Mouse (Mus musculus): ENCODE measurements around the gene Olfr1118. TPM values are rescaled to one million over a fixed set of nuclear protein-coding genes. Genes with fewer than 3 reads are reported as not detected.
"Not testable (repeated sequence)": the region's sequence is repeated elsewhere in the genome, so short reads cannot be mapped to it uniquely, and the experiment has no call there.

The Olfr1118 gene
- polyA plus RNA-seq (2016; fragmentation: Nextera tagmentation; extraction: Ambion mirVana) = not detected in 2 replicates

GRCm38 (mm10) chr2:87307281-87307680, at the start of gene Olfr1118:
Gene Olfr1118 (plus strand): TSS chr2:87307581.
- Histone ChIP-seq H3K9me3 (no peaks in the 10 kb centered on the region), H3K27me3 (replicated peaks; ENCODE audit: low read depth, poor library complexity, severe bottlenecking) (no peaks in the 10 kb centered on the region), H3K4me3 (no peak within 1 kb of the TSS), H3K27ac (replicated peaks) (no peak within 1 kb of the TSS), H3K36me3 (replicated peaks) (no peaks in the 10 kb centered on the region), H3K4me1 (no peaks in the 10 kb centered on the region)
- no peak for DNase-seq (ENCODE audit: low spot score)
- WGBS = 81% methylated on average over 1 of the region's 1 CpGs

- DNase-seq (ENCODE audit: low spot score) = no peak
- Histone ChIP-seq H3K27me3 (replicated peaks; ENCODE audit: low read depth, poor library complexity, severe bottlenecking) (no peaks in the 10 kb centered on the region), H3K9me3 (no peaks in the 10 kb centered on the region), H3K27ac (replicated peaks) (no peak within 1 kb of the TSS), H3K4me3 (no peak within 1 kb of the TSS), H3K4me1 (no peaks in the 10 kb centered on the region), H3K36me3 (replicated peaks) (no peaks in the 10 kb centered on the region)
- WGBS = 90% methylated on average over 1 of the region's 1 CpGs
These were observed 40.1 kb upstream of the Olfr1118 start, which contains the start of gene Olfr1116 for GRCm38 (mm10) chr2:87267234-87267633. Gene Olfr1116 (plus strand): TSS chr2:87267534.

GRCm38 (mm10) chr2:87293977-87294376, 13.4 kb upstream of the Olfr1118 start:
- H3K9me3 ChIP-seq; H3K4me1 ChIP-seq; H3K27ac ChIP-seq (replicated peaks); H3K27me3 ChIP-seq (replicated peaks; ENCODE audit: low read depth, poor library complexity, severe bottlenecking); H3K36me3 ChIP-seq (replicated peaks); DNase-seq (ENCODE audit: low spot score); H3K4me3 ChIP-seq: not testable (repeated sequence)

GRCm38 (mm10) chr2:87354515-87354914, 47.1 kb downstream of the Olfr1118 start, which contains the start of gene Olfr1120:
Gene Olfr1120 (plus strand): TSS chr2:87354815.
- Histone ChIP-seq H3K27me3 (replicated peaks; ENCODE audit: low read depth, poor library complexity, severe bottlenecking) (no peaks in the 10 kb centered on the region), H3K36me3 (replicated peaks) (no peaks in the 10 kb centered on the region), H3K4me3 (no peak within 1 kb of the TSS), H3K9me3 (no peaks in the 10 kb centered on the region), H3K27ac (replicated peaks) (no peak within 1 kb of the TSS), H3K4me1 (no peaks in the 10 kb centered on the region)
- DNase-seq (ENCODE audit: low spot score) = no peak
- 60% methylated on average over 2 of the region's 2 CpGs for WGBS

- not testable (repeated sequence) for H3K4me1 ChIP-seq; H3K27me3 ChIP-seq (replicated peaks; ENCODE audit: low read depth, poor library complexity, severe bottlenecking); DNase-seq (ENCODE audit: low spot score); H3K27ac ChIP-seq (replicated peaks); H3K9me3 ChIP-seq; H3K36me3 ChIP-seq (replicated peaks); H3K4me3 ChIP-seq
- WGBS = 95% methylated on average over 2 of the region's 2 CpGs
These were observed 52.7 kb downstream of the Olfr1118 start for GRCm38 (mm10) chr2:87360121-87360520.

Other genes with a start within 250 kb of the Olfr1118 start
- not detected in 2 replicates for gene Olfr1107, start 231.8 kb upstream of the Olfr1118 start, polyA plus RNA-seq (2016; fragmentation: Nextera tagmentation; extraction: Ambion mirVana)
- not detected in 2 replicates for gene Olfr1109, start 211.6 kb upstream of the Olfr1118 start, polyA plus RNA-seq (2016; fragmentation: Nextera tagmentation; extraction: Ambion mirVana)
- gene Olfr259, start 193.0 kb upstream of the Olfr1118 start, polyA plus RNA-seq (2016; fragmentation: Nextera tagmentation; extraction: Ambion mirVana) = not detected in 2 replicates
- gene Olfr1110, start 167.3 kb upstream of the Olfr1118 start, polyA plus RNA-seq (2016; fragmentation: Nextera tagmentation; extraction: Ambion mirVana) = not detected in 2 replicates
- gene Olfr1111, start 155.0 kb upstream of the Olfr1118 start, polyA plus RNA-seq (2016; fragmentation: Nextera tagmentation; extraction: Ambion mirVana) = not detected in 2 replicates
- gene Olfr1112, start 119.8 kb upstream of the Olfr1118 start, polyA plus RNA-seq (2016; fragmentation: Nextera tagmentation; extraction: Ambion mirVana) = not detected in 2 replicates
- gene Olfr1113, start 98.6 kb upstream of the Olfr1118 start, polyA plus RNA-seq (2016; fragmentation: Nextera tagmentation; extraction: Ambion mirVana) = not detected in 2 replicates
- gene Olfr1115, start 59.6 kb upstream of the Olfr1118 start, polyA plus RNA-seq (2016; fragmentation: Nextera tagmentation; extraction: Ambion mirVana) = not detected in 2 replicates
- gene Olfr1116, start 40.0 kb upstream of the Olfr1118 start, polyA plus RNA-seq (2016; fragmentation: Nextera tagmentation; extraction: Ambion mirVana) = not detected in 2 replicates
- gene Olfr1120, start 47.2 kb downstream of the Olfr1118 start, polyA plus RNA-seq (2016; fragmentation: Nextera tagmentation; extraction: Ambion mirVana) = not detected in 2 replicates
- gene Olfr1121, start 62.3 kb downstream of the Olfr1118 start, polyA plus RNA-seq (2016; fragmentation: Nextera tagmentation; extraction: Ambion mirVana) = not detected in 2 replicates
- gene Olfr1122, start 78.3 kb downstream of the Olfr1118 start, polyA plus RNA-seq (2016; fragmentation: Nextera tagmentation; extraction: Ambion mirVana) = not detected in 2 replicates
- not detected in 2 replicates for gene Olfr1123, start 109.1 kb downstream of the Olfr1118 start, polyA plus RNA-seq (2016; fragmentation: Nextera tagmentation; extraction: Ambion mirVana)
- 0.06 and 0.14 TPM in 2 replicates for gene Olfr1124, start 122.7 kb downstream of the Olfr1118 start, polyA plus RNA-seq (2016; fragmentation: Nextera tagmentation; extraction: Ambion mirVana)
- not detected in 2 replicates for gene Olfr1126, start 146.4 kb downstream of the Olfr1118 start, polyA plus RNA-seq (2016; fragmentation: Nextera tagmentation; extraction: Ambion mirVana)
- gene Pramel7, start 189.5 kb downstream of the Olfr1118 start, polyA plus RNA-seq (2016; fragmentation: Nextera tagmentation; extraction: Ambion mirVana) = not detected in 2 replicates
- gene Pramel6, start 199.0 kb downstream of the Olfr1118 start, polyA plus RNA-seq (2016; fragmentation: Nextera tagmentation; extraction: Ambion mirVana) = not detected in 2 replicates
- not detected in 2 replicates for gene Olfr153, start 224.2 kb downstream of the Olfr1118 start, polyA plus RNA-seq (2016; fragmentation: Nextera tagmentation; extraction: Ambion mirVana)
- not detected in 2 replicates for gene Olfr1128, start 238.0 kb downstream of the Olfr1118 start, polyA plus RNA-seq (2016; fragmentation: Nextera tagmentation; extraction: Ambion mirVana)

All from embryonic facial prominence, embryonic 10.5 days (tissue).